Mouse (Mus musculus): ENCODE measurements around the gene Wfdc15a.

- TF ChIP-seq TCF12 (IDR thresholded peaks at IDR 0.05; ENCODE audit: low read depth, low read length) (no peak), TAL1 (IDR thresholded peaks at IDR 0.05; ENCODE audit: low read length) (no peak), MAFK (IDR thresholded peaks at IDR 0.05; ENCODE audit: borderline replicate concordance, low read depth, low read length) (no peak), CTCF (IDR thresholded peaks at IDR 0.05 in 2 of 3, conservative IDR thresholded peaks at IDR 0.05 in 1 of 3; ENCODE audit: control insufficient read depth in 1 of 3, insufficient read depth in 1 of 3, low read depth in 2 of 3, low read length in 3 of 3, poor library complexity in 1 of 3, severe bottlenecking in 1 of 3) (no peak), UBTF (IDR thresholded peaks at IDR 0.05; ENCODE audit: borderline replicate concordance, insufficient read depth, low read depth, low read length) (no peak), SMC3 (IDR thresholded peaks at IDR 0.05; ENCODE audit: low read depth, low read length) (no peak), ZMIZ1 (IDR thresholded peaks at IDR 0.05; ENCODE audit: low read depth, low read length) (no peak), MAX (IDR thresholded peaks at IDR 0.05; ENCODE audit: low read length) (no peak), NRF1 (IDR thresholded peaks at IDR 0.05; ENCODE audit: insufficient read depth, low read depth, low read length, poor library complexity, severe bottlenecking) (no peak), CHD1 (IDR thresholded peaks at IDR 0.05; ENCODE audit: low read depth, low read length) (no peak)
These were observed 16.6 kb downstream of the Wfdc15a start for GRCm38 (mm10) chr2:164183340-164183739.

All from MEL (cell line).